ENCODE assay signal across 16 mouse cellular contexts in genomic region chr13:118596218-118596795, GRCm38 (mm10).
"Had no signal": no experiment of that assay in that cellular context is flagged by ENCODE, and none has a peak within 500 bp of the region (broad histone marks: within the 10 kb centered on the region; RNA-seq: fewer than 3 reads in every experiment).

No protein-coding gene starts in this region.

- H3K4me3 ChIP-seq: intestine, embryonic 15.5 days; layer of hippocampus, adult 2 months; liver, embryonic 12.5 days; liver, embryonic 15.5 days; lung, embryonic 15.5 days; megakaryocyte, embryonic 14.5 days; midbrain, embryonic 10.5 days; midbrain, embryonic 13.5 days; stomach, embryonic 15.5 days had no signal

- DNase-seq: layer of hippocampus, adult 9-11 months; lung, adult 18-20 months; lung, postnatal 10 days; right cerebral cortex, adult 18-20 months; spleen, adult 18-20 months; thymus, postnatal 25 days had no signal

- H3K27me3 ChIP-seq: intestine, embryonic 15.5 days; liver, embryonic 12.5 days; liver, embryonic 15.5 days; lung, embryonic 15.5 days; megakaryocyte, embryonic 14.5 days; midbrain, embryonic 13.5 days; stomach, embryonic 15.5 days had no signal

- H3K36me3 ChIP-seq: intestine, embryonic 15.5 days; liver, embryonic 12.5 days; liver, embryonic 15.5 days; lung, embryonic 15.5 days; midbrain, embryonic 10.5 days; midbrain, embryonic 13.5 days; stomach, embryonic 15.5 days had no signal

- H3K4me2 ChIP-seq: intestine, embryonic 15.5 days; liver, embryonic 12.5 days; liver, embryonic 15.5 days; lung, embryonic 15.5 days; midbrain, embryonic 13.5 days; stomach, embryonic 15.5 days had no signal

- H3K9me3 ChIP-seq: intestine, embryonic 15.5 days; liver, embryonic 12.5 days; liver, embryonic 15.5 days; lung, embryonic 15.5 days; midbrain, embryonic 10.5 days; midbrain, embryonic 13.5 days; stomach, embryonic 15.5 days had no signal

- H3K4me1 ChIP-seq: intestine, embryonic 15.5 days; liver, embryonic 12.5 days; liver, embryonic 15.5 days; lung, embryonic 15.5 days; megakaryocyte, embryonic 14.5 days; midbrain, embryonic 13.5 days; stomach, embryonic 15.5 days had no signal

- H3K27ac ChIP-seq: intestine, embryonic 15.5 days; layer of hippocampus, adult 2 months; liver, embryonic 12.5 days; liver, embryonic 15.5 days; lung, embryonic 15.5 days; midbrain, embryonic 10.5 days; midbrain, embryonic 13.5 days; stomach, embryonic 15.5 days had no signal

- ATAC-seq: intestine, embryonic 15.5 days; liver, embryonic 12.5 days; midbrain, embryonic 13.5 days; midbrain, embryonic 16.5 days had no signal

- H3K9ac ChIP-seq: intestine, embryonic 15.5 days; liver, embryonic 12.5 days; liver, embryonic 15.5 days; lung, embryonic 15.5 days; midbrain, embryonic 13.5 days; stomach, embryonic 15.5 days had no signal
